Mouse (Mus musculus) kidney, adult 2 months (tissue): ENCODE data around the gene Pus3. TPM values are rescaled to one million over a fixed set of nuclear protein-coding genes. Genes with fewer than 3 reads are reported as not detected.
A peak's percentile ranks its signal among the peaks of the same experiment; 100 is the strongest.

Source experiments
- DNase-seq: peaks from one replicate; pipeline ENCODE4 v3.0.0; 2021
- H3K27ac ChIP-seq: fragments of 200-500 bp; 2 replicates; pipeline ENCODE4 v1.5.1; 2012; ENCODE audit warnings: low read depth, low read length, control low read depth, inconsistent platforms; ENCODE audit not compliant: insufficient read depth
- H3K27me3 ChIP-seq: fragments of 200-500 bp; replicated peaks from 2 replicates; pipeline ENCODE4 v1.6.1; 2012; ENCODE audit warnings: mild to moderate bottlenecking, moderate library complexity, low read length, inconsistent platforms; ENCODE audit not compliant: control insufficient read depth, insufficient read depth
- H3K36me3 ChIP-seq: fragments of 200-500 bp; 2 replicates; pipeline ENCODE4 v1.6.1; 2012; ENCODE audit warnings: mild to moderate bottlenecking, moderate library complexity, low read length, inconsistent platforms; ENCODE audit not compliant: control insufficient read depth, insufficient read depth
- H3K4me1 ChIP-seq: fragments of 200-500 bp; 2 replicates; pipeline ENCODE4 v1.6.1; 2011; ENCODE audit warnings: low read length; ENCODE audit not compliant: control insufficient read depth, insufficient read depth
- H3K4me3 ChIP-seq: fragments of 200-500 bp; 2 replicates; pipeline ENCODE4 v1.5.1; 2011; ENCODE audit warnings: mild to moderate bottlenecking, low read depth, low read length, control low read depth; ENCODE audit not compliant: insufficient read depth
- CTCF ChIP-seq: fragments of 200-500 bp; conservative IDR thresholded peaks from 2 replicates; pipeline ENCODE4 v1.5.1; 2011; ENCODE audit warnings: low read depth, mild to moderate bottlenecking, control low read depth, low read length, moderate library complexity, mixed read lengths; ENCODE audit not compliant: insufficient read depth, insufficient read length
- POLR2A ChIP-seq: fragments of 200-500 bp; IDR thresholded peaks from one replicate; pipeline ENCODE4 v1.6.1; 2011; ENCODE audit warnings: low read depth, low read length, control low read depth
- WGBS: fragments of 180-500 bp; shearing (Covaris S2); methylation state at CpG from one replicate; pipeline ENCODE4 v1.1.7; 2018; 5-methylcytosine and 5-hydroxymethylcytosine counted together
- polyA plus RNA-seq: library from polyadenylated mRNA; depleted of rRNA; stranded (reverse); fragments of >200 nt; gene quantifications from 2 replicates; pipeline ENCODE4 v1.2.3, GENCODE M21; 2012

Pus3 gene
- polyA plus RNA-seq, 1 experiment: 2.8 TPM

GRCm38 (mm10) chr9:35522821-35523515 is 35.4 kb upstream of the Pus3 start:
- WGBS: 87% methylated on average over 1 of the region's 1 CpGs
- H3K27ac ChIP-seq: no peak overlapping the region

GRCm38 (mm10) chr9:35523541-35523940 is 34.9 kb upstream of the Pus3 start:
- no peak for DNase-seq
- TF ChIP-seq POLR2A (no peak), CTCF (no peak)
- 51% methylated on average over 5 of the region's 5 CpGs for WGBS
- Histone ChIP-seq H3K4me3 (no peak overlapping the region), H3K4me1 (no peaks in the 10 kb centered on the region), H3K36me3 (no peaks in the 10 kb centered on the region), H3K27me3 (no peaks in the 10 kb centered on the region), H3K27ac (no peak overlapping the region)

More at GRCm38 (mm10) chr9:35522821-35523515, 35.4 kb upstream of the Pus3 start:
- Histone ChIP-seq H3K36me3 (no peaks in the 10 kb centered on the region), H3K4me3 (no peak overlapping the region), H3K27me3 (no peaks in the 10 kb centered on the region), H3K4me1 (no peaks in the 10 kb centered on the region)
- DNase-seq: no peak
- no peak for TF ChIP-seq POLR2A
- no peak for TF ChIP-seq CTCF

- Histone ChIP-seq H3K27ac (no peak overlapping the region), H3K36me3 (no peaks in the 10 kb centered on the region), H3K4me3 (no peak overlapping the region), H3K27me3 (no peaks in the 10 kb centered on the region), H3K4me1 (no peaks in the 10 kb centered on the region)
- TF ChIP-seq POLR2A (no peak), CTCF (peak; percentile 85)
- DNase-seq: peak; percentile 74
- WGBS: 16% methylated on average over 7 of the region's 7 CpGs
Measured at GRCm38 (mm10) chr9:35523941-35524411, 34.4 kb upstream of the Pus3 start.

GRCm38 (mm10) chr9:35529141-35529540 is 29.3 kb upstream of the Pus3 start:
- no peak for DNase-seq
- 68% methylated on average over 3 of the region's 3 CpGs for WGBS
- no peak for TF ChIP-seq POLR2A
- TF ChIP-seq CTCF: no peak

GRCm38 (mm10) chr9:35529796-35530195 is 28.6 kb upstream of the Pus3 start:
- Histone ChIP-seq H3K27ac (no peak overlapping the region), H3K4me1 (no peaks in the 10 kb centered on the region), H3K27me3 (no peaks in the 10 kb centered on the region), H3K36me3 (no peaks in the 10 kb centered on the region), H3K4me3 (no peak overlapping the region)
- DNase-seq: no peak
- TF ChIP-seq POLR2A (no peak), CTCF (no peak)
- WGBS: 29% methylated on average over 1 of the region's 1 CpGs

More at GRCm38 (mm10) chr9:35529141-35529540, 29.3 kb upstream of the Pus3 start:
- H3K27ac ChIP-seq: no peak overlapping the region
- H3K4me1 ChIP-seq: no peaks in the 10 kb centered on the region
- no peak overlapping the region for H3K4me3 ChIP-seq
- H3K36me3 ChIP-seq: no peaks in the 10 kb centered on the region
- H3K27me3 ChIP-seq: no peaks in the 10 kb centered on the region

- H3K4me3 ChIP-seq: no peak overlapping the region
- WGBS: 50% methylated on average over 9 of the region's 9 CpGs
Measured at GRCm38 (mm10) chr9:35533266-35533665, 25.1 kb upstream of the Pus3 start.

GRCm38 (mm10) chr9:35535110-35535509 is 23.3 kb upstream of the Pus3 start:
- Histone ChIP-seq H3K27ac (no peak overlapping the region), H3K36me3 (no peaks in the 10 kb centered on the region), H3K4me1 (no peaks in the 10 kb centered on the region), H3K27me3 (no peaks in the 10 kb centered on the region), H3K4me3 (no peak overlapping the region)
- 11% methylated on average over 2 of the region's 2 CpGs for WGBS
- peak; percentile 40 for DNase-seq
- TF ChIP-seq CTCF (peak; percentile 73), POLR2A (no peak)

More at GRCm38 (mm10) chr9:35533266-35533665, 25.1 kb upstream of the Pus3 start:
- TF ChIP-seq CTCF (no peak), POLR2A (no peak)
- DNase-seq: no peak
- Histone ChIP-seq H3K4me1 (no peaks in the 10 kb centered on the region), H3K27ac (no peak overlapping the region), H3K27me3 (no peaks in the 10 kb centered on the region), H3K36me3 (no peaks in the 10 kb centered on the region)
